Mouse (Mus musculus) intestine, embryonic 14.5 days (tissue): Measurements from ENCODE around the gene Thoc2. TPM values are rescaled to one million over a fixed set of nuclear protein-coding genes. Genes with fewer than 3 reads are reported as not detected.
A peak's percentile ranks its signal among the peaks of the same experiment; 100 is the strongest.
"Not testable (repeated sequence)": the region's sequence is repeated elsewhere in the genome, so short reads cannot be mapped to it uniquely, and the experiment has no call there.

Experiments used
- ATAC-seq: fragments of 200-750 bp; cut with Nextera tagmentation; replicated peaks from 2 replicates; pipeline ENCODE4 v1.8.0; 2017; ENCODE audit warnings: low read depth, moderate number of reproducible peaks, moderate TSS enrichment, moderate library complexity; ENCODE audit not compliant: low FRiP score, low TSS enrichment
- DNase-seq: peaks from one replicate; pipeline ENCODE4 v3.0.0-alpha.2; 2018; ENCODE audit warnings: low spot score
- H3K27ac ChIP-seq: fragments of 300-500 bp; sonication (generic); 2 replicates; pipeline ENCODE4 v1.5.1; 2014; ENCODE audit warnings: low read depth, mild to moderate bottlenecking, control low read depth
- H3K27me3 ChIP-seq: fragments of 300-500 bp; sonication (generic); replicated peaks from 2 replicates; pipeline ENCODE4 v1.6.1; 2014; ENCODE audit warnings: low read length, control low read depth; ENCODE audit not compliant: control insufficient read depth, insufficient read depth
- H3K36me3 ChIP-seq: fragments of 300-500 bp; sonication (generic); 2 replicates; pipeline ENCODE4 v1.6.1; 2014; ENCODE audit warnings: low read length, control low read depth; ENCODE audit not compliant: control insufficient read depth, insufficient read depth
- H3K4me1 ChIP-seq: fragments of 300-500 bp; sonication (generic); replicated peaks from 2 replicates; pipeline ENCODE4 v1.6.1; 2014; ENCODE audit warnings: low read length, control low read depth, mixed read lengths; ENCODE audit not compliant: control insufficient read depth, insufficient read depth
- H3K4me2 ChIP-seq: fragments of 300-500 bp; sonication (generic); 2 replicates; pipeline ENCODE4 v1.6.1; 2014; ENCODE audit warnings: low read length
- H3K4me3 ChIP-seq: fragments of 300-500 bp; sonication (generic); 2 replicates; pipeline ENCODE4 v1.5.1; 2014; ENCODE audit warnings: low read depth, low read length, control low read depth, mixed read lengths
- H3K9ac ChIP-seq: fragments of 300-500 bp; sonication (generic); 2 replicates; pipeline ENCODE4 v1.6.1; 2014; ENCODE audit warnings: mild to moderate bottlenecking, low read length
- H3K9me3 ChIP-seq: fragments of 300-500 bp; sonication (generic); 2 replicates; pipeline ENCODE4 v1.6.1; 2016; ENCODE audit warnings: low read length, control low read depth; ENCODE audit not compliant: control insufficient read depth
- WGBS: fragments of 180-500 bp; shearing (Covaris S2); extraction: QIAGEN DNeasy Blood & Tissue Kit; methylation state at CpG from one replicate; pipeline ENCODE4 v1.1.7; 2014; 5-methylcytosine and 5-hydroxymethylcytosine counted together
- polyA plus RNA-seq: library from polyadenylated mRNA; unstranded; fragments of >200 nt; fragmentation: Nextera tagmentation; extraction: Ambion mirVana; gene quantifications from 2 replicates; pipeline ENCODE4 v1.2.1, GENCODE M21; 2014

The Thoc2 gene
- 77.8 and 87.9 TPM in 2 replicates for polyA plus RNA-seq

DNA sequence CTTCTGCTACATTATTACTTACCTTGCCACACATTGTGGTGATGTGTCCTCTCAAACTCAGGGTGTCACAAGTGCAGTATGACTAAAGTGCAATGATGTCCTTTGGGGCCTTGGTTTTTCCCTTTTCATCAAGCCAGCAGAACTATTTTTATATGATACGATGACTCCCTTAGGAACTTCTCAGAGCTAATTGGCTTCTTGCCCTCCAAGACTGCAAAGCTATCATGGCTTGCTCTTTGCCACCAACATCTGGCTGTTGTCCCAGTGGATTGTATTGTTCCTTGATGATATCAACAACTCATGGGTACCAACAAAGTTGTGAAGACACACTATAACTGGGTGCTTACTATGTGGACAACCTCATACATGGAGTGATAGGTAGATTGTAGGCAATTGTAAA, at the start of gene Thoc2:
TSS of gene Thoc2 (minus strand) at position 101 of the 400 bp plus-strand sequence.
- no peak for ATAC-seq
- no peaks in the 10 kb centered on the region for H3K4me1 ChIP-seq
- 100% methylated on average over 1 of the region's 1 CpGs for WGBS

DNA sequence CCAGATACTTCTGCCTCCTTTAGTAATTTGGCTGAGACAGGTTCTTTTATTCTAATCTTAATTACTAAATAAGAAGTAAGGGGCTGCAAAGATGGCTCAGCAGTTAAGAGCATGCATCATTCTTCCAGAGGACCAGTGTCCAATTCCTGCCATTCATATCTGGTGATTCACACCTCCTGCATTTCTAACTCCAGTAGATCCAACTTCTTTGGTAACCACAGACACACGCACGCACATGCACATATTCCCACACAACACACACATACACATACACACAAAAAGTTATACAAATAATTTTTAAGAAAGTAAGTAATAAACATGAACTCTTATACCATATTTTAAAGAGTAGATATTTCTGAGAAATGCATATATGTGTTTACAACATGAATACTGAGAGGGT, 49.6 kb upstream of the Thoc2 start:
- 89% methylated on average over 2 of the region's 2 CpGs for WGBS

More for the DNA sequence above, at the start of gene Thoc2:
- Histone ChIP-seq H3K9me3 (no peaks in the 10 kb centered on the region), H3K27me3 (no peaks in the 10 kb centered on the region), H3K4me3 (no peak within 1 kb of the TSS), H3K9ac (no peak within 1 kb of the TSS), H3K4me2 (no peak within 1 kb of the TSS), H3K36me3 (no peaks in the 10 kb centered on the region), H3K27ac (no peak within 1 kb of the TSS)
- DNase-seq = no peak

DNA sequence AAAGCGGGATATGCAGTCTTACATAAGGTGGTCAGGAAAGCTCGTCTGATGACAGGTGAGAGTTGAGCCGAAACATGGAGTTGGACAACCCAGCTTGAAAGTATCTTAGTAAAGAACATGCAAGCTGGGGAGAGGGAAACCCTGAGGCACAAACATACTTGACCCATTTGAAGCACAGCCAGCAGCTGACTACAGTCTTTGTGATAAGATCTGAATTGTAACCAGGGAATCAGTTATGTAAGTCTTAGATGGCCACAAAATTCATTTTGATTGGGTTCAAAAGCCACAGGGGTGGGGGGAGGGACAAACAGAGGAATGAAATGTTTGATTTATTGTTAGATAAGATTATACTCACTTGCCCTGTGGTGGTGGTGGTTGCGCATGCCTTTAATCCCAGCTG, 48.9 kb upstream of the Thoc2 start:
- no peaks in the 10 kb centered on the region for H3K4me1 ChIP-seq
- no peaks in the 10 kb centered on the region for H3K9me3 ChIP-seq
- H3K4me2 ChIP-seq = no peak overlapping the region
- no peak overlapping the region for H3K9ac ChIP-seq
- ATAC-seq = no peak
- WGBS = 85% methylated on average over 4 of the region's 4 CpGs
- H3K27ac ChIP-seq = no peak overlapping the region
- DNase-seq = no peak
- H3K27me3 ChIP-seq = no peaks in the 10 kb centered on the region
- no peaks in the 10 kb centered on the region for H3K36me3 ChIP-seq
- H3K4me3 ChIP-seq = no peak overlapping the region

More for the DNA sequence above, 49.6 kb upstream of the Thoc2 start:
- Histone ChIP-seq H3K4me3 (no peak overlapping the region), H3K9me3 (no peaks in the 10 kb centered on the region), H3K27me3 (no peaks in the 10 kb centered on the region), H3K9ac (no peak overlapping the region), H3K4me1 (no peaks in the 10 kb centered on the region), H3K36me3 (no peaks in the 10 kb centered on the region), H3K27ac (no peak overlapping the region), H3K4me2 (no peak overlapping the region)
- ATAC-seq (no peak), DNase-seq (no peak)

DNA sequence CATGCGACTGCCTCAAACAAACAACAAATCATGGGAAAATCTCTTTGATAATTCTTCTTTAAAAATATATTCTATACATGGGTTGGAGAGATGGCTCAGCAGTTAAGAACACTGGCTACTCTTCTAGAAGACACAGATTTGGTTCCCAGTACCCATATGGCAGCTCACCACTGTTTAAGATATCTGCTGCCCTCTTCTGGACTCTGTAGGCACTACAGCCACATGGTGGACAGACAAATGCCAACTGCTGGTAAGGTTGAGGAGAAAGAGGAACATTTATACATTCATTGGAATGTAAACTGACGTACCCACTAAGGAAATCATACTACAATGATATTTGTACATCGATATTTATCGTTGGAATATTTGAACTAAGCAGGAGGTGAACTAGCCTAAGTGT, 36.7 kb upstream of the Thoc2 start:
- no peak overlapping the region for H3K27ac ChIP-seq
- no peak overlapping the region for H3K9ac ChIP-seq
- H3K4me3 ChIP-seq = no peak overlapping the region
- ATAC-seq = no peak
- DNase-seq = no peak
- no peaks in the 10 kb centered on the region for H3K9me3 ChIP-seq
- no peaks in the 10 kb centered on the region for H3K4me1 ChIP-seq
- H3K36me3 ChIP-seq = no peaks in the 10 kb centered on the region
- 63% methylated on average over 4 of the region's 4 CpGs for WGBS
- H3K27me3 ChIP-seq = no peaks in the 10 kb centered on the region
- H3K4me2 ChIP-seq = no peak overlapping the region

DNA sequence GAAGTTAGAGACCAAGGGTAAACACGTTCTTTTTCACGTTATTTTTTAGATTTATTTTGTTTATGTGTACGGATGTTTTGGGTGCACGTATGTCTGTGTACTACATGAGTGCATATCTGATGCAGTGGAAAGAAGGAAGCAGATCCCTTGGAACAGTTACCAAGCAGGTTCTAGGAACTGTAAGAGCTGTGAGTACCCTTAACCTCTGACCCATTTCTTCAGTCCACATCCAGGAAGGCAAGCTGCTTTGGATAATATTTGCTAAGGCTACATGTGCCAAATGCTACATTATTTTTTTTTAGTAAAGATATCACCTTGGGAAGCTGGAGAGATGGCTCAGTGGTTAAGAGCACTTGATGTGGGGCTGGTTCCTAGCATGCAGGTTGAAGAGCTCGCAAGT, 21.4 kb upstream of the Thoc2 start:
- no peaks in the 10 kb centered on the region for H3K36me3 ChIP-seq
- no peak overlapping the region for H3K9ac ChIP-seq
- DNase-seq = no peak
- no peaks in the 10 kb centered on the region for H3K9me3 ChIP-seq
- 87% methylated on average over 5 of the region's 5 CpGs for WGBS
- H3K27me3 ChIP-seq = no peaks in the 10 kb centered on the region
- no peaks in the 10 kb centered on the region for H3K4me1 ChIP-seq
- H3K4me2 ChIP-seq = no peak overlapping the region
- ATAC-seq = no peak
- H3K4me3 ChIP-seq = no peak overlapping the region
- no peak overlapping the region for H3K27ac ChIP-seq

DNA sequence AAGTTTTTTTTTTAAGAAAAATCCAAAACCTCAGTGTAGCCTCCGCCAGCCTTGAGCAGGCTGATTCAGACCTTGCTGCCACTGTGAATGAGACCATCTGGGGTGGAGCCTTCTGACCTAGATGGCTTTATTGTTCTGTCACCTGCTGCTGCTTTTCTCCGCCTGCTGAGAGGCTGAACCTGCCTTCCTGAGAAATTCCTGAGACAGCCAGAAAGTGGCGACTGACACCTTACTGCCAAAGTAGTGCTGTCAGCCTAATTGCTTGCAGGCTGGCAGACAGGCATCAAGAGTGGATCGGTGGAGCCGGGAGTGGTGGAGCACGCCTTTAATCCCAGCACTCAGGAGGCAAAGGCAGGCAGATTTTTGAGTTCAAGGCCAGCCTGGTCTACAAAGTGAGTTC, 11.3 kb upstream of the Thoc2 start:
- not testable (repeated sequence) for DNase-seq, H3K9ac ChIP-seq, H3K4me1 ChIP-seq, H3K4me2 ChIP-seq, H3K9me3 ChIP-seq, H3K27me3 ChIP-seq, ATAC-seq, H3K36me3 ChIP-seq, H3K4me3 ChIP-seq, H3K27ac ChIP-seq
- 41% methylated on average over 6 of the region's 6 CpGs for WGBS

DNA sequence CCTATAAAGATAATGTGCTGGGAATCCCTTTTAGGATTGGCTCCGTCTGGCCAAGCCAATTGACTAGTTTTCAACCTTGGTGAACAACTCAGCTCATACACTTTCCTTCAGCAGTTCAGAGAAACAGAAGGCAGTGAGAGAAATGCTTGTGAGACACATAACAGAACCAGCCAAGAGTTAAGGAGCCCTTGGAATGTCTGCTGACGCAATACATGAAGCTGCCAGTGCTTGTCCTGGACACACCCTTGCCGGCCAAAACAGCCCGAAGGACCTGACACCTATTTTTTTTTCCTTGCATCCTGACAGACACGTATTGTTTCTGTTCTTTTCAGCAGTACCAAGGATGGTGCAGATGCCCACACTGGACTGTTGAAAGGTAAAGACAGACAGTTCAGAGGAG, 4.2 kb upstream of the Thoc2 start:
- Histone ChIP-seq H3K4me3 (no peak overlapping the region), H3K27me3 (no peaks in the 10 kb centered on the region), H3K4me2 (no peak overlapping the region), H3K9ac (no peak overlapping the region), H3K27ac (no peak overlapping the region), H3K36me3 (no peaks in the 10 kb centered on the region), H3K9me3 (no peaks in the 10 kb centered on the region), H3K4me1 (no peaks in the 10 kb centered on the region)
- DNase-seq (no peak), ATAC-seq (no peak)
- 57% methylated on average over 5 of the region's 5 CpGs for WGBS

DNA sequence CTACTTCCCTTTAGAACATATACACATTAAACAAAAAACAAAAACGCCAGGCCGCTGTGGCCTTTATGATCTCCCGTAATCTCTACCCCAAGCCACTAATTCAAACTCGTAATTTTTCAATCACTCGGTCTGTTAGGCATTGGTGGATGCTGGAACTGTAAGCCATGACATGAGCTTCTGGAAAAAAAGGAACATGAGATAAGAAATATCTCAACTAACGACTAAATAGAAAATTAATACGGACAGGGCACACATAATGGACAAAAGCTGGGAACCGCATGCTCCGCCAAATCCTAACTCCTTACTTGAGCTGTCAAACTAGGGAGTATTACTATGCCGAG, 8.4 kb downstream of the Thoc2 start:
- Histone ChIP-seq H3K27ac (peak overlapping the region; percentile 80; the same call in 1 of the 2 replicates), H3K9me3 (no peaks in the 10 kb centered on the region), H3K4me2 (peak overlapping the region; percentile 26; the same call in 1 of the 2 replicates), H3K36me3 (no peaks in the 10 kb centered on the region), H3K4me1 (no peaks in the 10 kb centered on the region), H3K27me3 (no peaks in the 10 kb centered on the region), H3K9ac (no peak overlapping the region), H3K4me3 (peak overlapping the region; percentile 54; the same call in 1 of the 2 replicates)
- ATAC-seq = no peak
- DNase-seq = no peak
- WGBS = 39% methylated on average over 10 of the region's 10 CpGs

DNA sequence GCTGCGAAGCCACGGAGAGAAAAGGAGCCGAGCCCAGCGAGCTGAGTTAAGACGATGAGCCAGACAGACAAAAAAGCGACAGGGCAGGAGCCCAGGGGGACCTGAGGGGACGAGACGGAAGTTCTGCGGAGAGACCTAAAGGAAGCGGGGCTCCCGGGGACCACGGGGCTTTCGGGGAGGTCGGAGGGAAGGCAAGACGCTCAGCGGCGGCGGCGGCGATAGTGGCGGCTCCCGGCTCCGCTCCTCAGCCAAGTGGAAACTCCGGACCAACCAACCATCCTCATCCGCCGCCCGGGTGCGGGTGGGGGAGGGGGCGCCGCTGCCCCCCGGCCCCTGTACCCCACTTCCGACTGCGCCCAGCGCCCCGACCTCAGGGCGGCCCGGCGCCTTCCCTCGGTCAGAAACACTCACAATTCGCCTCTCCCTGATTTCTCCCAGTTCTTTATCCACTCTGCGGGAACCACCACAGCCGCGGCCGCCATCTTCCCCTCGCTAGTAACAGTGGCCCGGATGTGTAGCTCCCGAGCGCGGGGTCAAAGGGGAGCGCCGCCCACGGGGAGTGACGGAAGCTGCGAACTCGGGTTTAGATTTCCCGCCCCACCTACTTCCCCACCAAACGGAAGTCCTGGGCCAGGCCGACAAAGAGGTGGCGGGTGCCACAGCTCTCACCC, 8.9 kb downstream of the Thoc2 start:
- peak overlapping the region; percentile 73 for H3K9ac ChIP-seq
- H3K4me1 ChIP-seq = no peaks in the 10 kb centered on the region
- H3K4me2 ChIP-seq = peak overlapping the region; percentile 55
- H3K4me3 ChIP-seq = peak overlapping the region; percentile 54
- 15% methylated on average over 36 of the region's 59 CpGs for WGBS
- DNase-seq (peak; percentile 89), ATAC-seq (peak; percentile 94)
- H3K27ac ChIP-seq = peak overlapping the region; percentile 80
- no peaks in the 10 kb centered on the region for H3K27me3 ChIP-seq
- H3K9me3 ChIP-seq = no peaks in the 10 kb centered on the region
- no peaks in the 10 kb centered on the region for H3K36me3 ChIP-seq
